Mouse (Mus musculus): Measurements from ENCODE around the gene Cdc42.

Cdc42 gene

GRCm38 (mm10) chr4:137282584-137283406 lies 74.7 kb downstream of the Cdc42 start:
- no peak for DNase-seq

DNA sequence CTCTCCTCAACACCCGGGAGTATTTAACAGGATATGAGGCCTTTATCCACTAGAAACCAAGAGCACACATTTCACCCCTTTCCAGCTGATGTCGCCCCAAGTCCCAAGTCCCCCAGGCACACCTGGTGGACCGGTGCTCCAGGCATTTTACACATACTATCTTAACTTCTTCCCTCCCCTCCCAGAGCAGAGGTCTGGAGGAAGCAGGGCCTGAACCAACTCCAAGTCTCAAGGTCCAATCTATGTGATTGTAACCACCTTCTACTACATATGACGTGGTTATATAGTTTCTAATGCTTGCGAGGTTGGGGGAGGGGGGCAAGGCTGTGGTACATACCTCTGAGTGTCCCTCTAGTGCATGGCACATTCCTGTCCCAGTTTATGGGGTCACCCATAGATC lies 75.4 kb downstream of the Cdc42 start:
- no peak for DNase-seq

DNA sequence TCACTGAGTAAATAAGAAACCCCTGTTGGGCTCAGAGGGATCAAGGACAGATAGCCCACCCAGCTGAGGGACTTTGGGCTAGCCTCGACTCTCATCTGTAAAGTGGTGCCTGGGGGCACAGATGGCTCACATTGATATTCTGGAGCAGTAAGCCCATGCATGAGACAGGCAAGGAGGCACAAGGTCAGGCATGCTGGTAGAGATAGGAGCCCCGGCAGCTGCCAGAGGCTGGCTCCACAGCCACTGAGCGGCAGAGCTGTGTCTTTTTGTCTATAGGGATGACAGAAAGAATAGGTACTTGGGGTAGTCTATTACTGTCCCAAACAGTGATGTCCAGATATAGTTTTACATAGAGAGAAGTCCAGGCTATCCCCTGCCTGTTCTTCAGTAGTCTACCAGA lies 76.2 kb downstream of the Cdc42 start:
- DNase-seq = no peak

GRCm38 (mm10) chr4:137279346-137279745 lies 78.2 kb downstream of the Cdc42 start:
- no peak for DNase-seq

DNA sequence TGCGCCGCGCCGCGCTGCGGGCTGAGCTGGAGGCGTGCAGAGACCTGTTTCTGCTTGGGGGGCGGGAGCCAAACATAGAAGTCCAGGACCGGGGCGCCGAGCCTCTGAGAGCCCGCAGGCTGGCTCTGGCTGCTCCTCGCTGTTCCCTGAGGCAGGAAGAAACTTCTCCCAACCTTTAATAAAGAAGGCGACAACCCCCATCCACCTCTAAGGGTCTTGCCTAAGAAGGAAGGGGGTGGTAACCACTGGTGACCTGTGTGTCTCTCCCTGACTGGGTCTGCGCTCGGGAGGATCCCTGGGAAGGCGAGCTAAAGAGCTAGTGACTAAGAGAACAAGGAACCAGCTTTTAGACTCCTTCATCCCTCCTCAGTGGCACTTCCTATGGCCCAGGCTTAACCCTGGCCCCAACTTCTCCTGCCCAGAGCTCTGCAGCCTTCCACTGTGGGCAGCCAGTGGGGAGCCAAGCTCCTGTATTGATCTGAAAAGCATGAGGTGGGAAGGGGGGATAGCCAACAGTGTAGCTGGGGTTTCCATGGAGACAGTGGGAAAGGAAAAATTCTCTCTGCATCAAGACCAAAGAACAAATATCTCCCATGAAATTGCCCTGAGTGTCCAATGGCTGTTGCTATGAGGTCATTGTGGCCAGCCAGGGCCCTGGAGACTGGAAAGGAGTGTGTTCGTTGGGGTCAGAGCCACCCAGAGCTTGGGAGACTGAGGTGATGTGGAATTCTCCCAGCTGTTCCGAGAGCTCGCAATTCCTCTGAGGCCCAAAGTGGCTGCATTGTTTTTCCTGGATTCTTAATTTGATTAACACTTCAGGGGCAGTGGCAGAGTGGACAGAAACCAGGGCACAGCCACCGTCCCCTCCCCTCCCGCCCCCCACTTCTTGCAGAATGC lies 79.1 kb downstream of the Cdc42 start:
- DNase-seq = no peak

DNA sequence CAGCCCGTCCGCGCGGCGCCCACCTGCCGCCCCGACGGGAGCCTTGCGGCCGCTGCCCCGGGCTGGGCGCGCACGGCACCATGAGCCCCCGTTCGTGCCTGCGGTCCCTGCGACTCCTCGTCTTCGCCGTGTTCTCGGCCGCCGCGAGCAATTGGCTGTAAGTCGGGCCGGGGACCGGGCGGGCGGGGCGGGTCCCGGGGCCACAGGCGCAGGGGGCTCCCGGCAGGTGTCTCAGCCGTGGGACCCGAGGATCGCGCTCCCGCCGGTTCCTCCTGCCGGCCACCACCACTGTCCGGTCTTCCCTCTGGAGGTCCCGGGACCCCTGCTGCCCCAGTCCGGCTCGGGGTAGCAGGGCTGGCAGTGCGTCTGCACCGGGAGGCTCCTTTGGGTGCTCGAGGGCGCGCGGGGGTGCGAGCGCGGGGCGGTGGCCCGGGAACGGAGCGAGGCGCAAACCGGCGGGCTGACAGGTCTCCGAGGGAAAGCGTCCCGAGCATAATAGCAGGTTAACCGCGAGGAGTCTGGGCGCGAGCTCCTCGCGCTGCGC lies 79.8 kb downstream of the Cdc42 start:
- DNase-seq = no peak

- peak; percentile 49 to 66 for DNase-seq
These were observed 80.4 kb downstream of the Cdc42 start, which contains the start of gene Wnt4 for GRCm38 (mm10) chr4:137277166-137277513. TSS of gene Wnt4 (plus strand) at chr4:137277489.

DNA sequence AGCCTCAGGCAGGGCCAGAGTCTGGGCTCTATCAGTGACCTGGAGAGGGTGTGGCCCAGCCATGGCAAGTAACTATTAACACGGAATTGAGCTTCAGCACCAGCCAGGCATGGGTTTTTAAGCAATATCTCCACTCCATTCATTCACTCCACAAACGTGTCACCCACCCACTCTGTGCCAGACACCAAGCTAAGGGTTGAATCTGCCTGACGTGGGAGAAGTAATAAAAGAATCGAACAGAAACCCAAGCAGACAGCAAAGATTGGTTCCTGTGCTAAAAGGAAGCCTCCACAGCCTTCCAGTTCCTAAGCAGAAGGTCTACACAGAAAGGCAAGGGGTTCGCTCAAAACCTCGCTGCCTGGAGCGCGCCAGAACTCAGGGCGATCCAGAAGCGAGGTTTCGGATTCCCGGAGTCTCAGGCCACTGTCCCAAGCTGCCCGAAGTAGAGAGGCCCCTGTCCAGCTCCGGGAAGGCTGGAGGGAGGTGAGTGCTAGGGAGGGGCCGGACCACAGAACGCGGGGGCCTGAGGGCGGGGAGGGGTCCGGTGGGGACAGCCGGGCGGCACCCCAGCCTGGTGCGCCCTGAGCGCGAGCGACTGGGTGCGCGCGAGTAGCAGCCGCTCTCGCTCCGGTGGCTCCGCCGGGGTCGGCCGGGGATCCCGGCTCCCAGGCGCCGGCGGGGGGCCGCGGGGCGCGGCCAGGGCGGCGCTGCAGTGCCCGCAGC lies 80.9 kb downstream of the Cdc42 start:
- DNase-seq = no peak

DNA sequence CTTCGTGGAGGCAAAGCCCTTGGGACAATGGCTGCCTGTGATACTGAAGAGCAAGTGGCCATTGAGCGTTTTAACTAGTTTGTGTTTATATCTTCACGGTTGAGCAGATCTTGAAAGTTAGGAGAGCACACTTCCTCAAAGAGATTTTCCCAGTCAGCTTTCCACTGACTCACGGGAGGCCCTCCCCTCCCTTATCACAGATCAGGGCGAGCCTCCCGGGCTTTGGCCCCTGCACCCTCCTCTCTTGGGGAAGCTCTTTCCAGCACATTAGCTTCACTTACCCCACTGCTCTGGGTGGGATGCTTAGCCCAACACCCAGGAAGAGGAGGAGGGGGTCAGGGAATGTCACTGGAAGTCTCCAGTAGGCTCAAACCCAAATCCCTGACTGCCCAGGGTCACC lies 83.2 kb downstream of the Cdc42 start:
- no peak for DNase-seq

GRCm38 (mm10) chr4:137271856-137272255 lies 85.7 kb downstream of the Cdc42 start:
- peak; percentile 59 to 69 for DNase-seq

Measured in cerebellum, postnatal 10 days (tissue).